Mouse (Mus musculus) CH12.LX (cell line): Measurements from ENCODE around the gene Armc5. TPM values are rescaled to one million over a fixed set of nuclear protein-coding genes. Genes with fewer than 3 reads are reported as not detected.

Experiments
- DNase-seq: peaks from one replicate; pipeline ENCODE4 v3.0.0-alpha.2; 2013; ENCODE audit errors: extremely low read depth
- H3K27ac ChIP-seq: 2 replicates; pipeline ENCODE4 v1.5.1; 2012; ENCODE audit warnings: low read depth, mild to moderate bottlenecking, control low read depth, moderate library complexity; ENCODE audit not compliant: insufficient read depth
- H3K27me3 ChIP-seq: replicated peaks from 2 replicates; pipeline ENCODE3; 2012; ENCODE audit warnings: inconsistent platforms
- H3K36me3 ChIP-seq, 2 experiments: replicated peaks in 1 of 2; 2 replicates each; pipeline versions ENCODE3 to v1.6.1; 2012; ENCODE audit warnings: inconsistent platforms in 1 of 2, low read length in 1 of 2, mild to moderate bottlenecking in 1 of 2, mixed read lengths in 1 of 2, moderate library complexity in 1 of 2; ENCODE audit not compliant: control insufficient read depth in 1 of 2, insufficient read depth in 1 of 2
- H3K4me1 ChIP-seq, 2 experiments: 2 replicates each; pipeline ENCODE4 v1.6.1; 2012; ENCODE audit warnings: inconsistent platforms in 1 of 2, moderate library complexity in 1 of 2; ENCODE audit not compliant: insufficient read depth in 2 of 2, control insufficient read depth in 1 of 2
- H3K4me2 ChIP-seq: 2 replicates; pipeline ENCODE4 v1.6.1; 2012; ENCODE audit warnings: low read depth, mild to moderate bottlenecking, control low read depth; ENCODE audit not compliant: poor library complexity, insufficient read depth, severe bottlenecking
- H3K4me3 ChIP-seq, 3 experiments: fragments of 150-350 bp in 1 of 3; sonication (generic) in 1 of 3; replicated peaks in 1 of 3; 2 replicates each; pipeline versions ENCODE3 to v1.5.1; 2011 to 2012; ENCODE audit warnings: low read depth in 2 of 3, low read length in 2 of 3, mild to moderate bottlenecking in 2 of 3, moderate library complexity in 2 of 3, control low read depth in 1 of 3, improper control_type of control experiment in 1 of 3, inconsistent platforms in 1 of 3, mixed read lengths in 1 of 3; ENCODE audit not compliant: poor library complexity in 1 of 3
- H3K79me2 ChIP-seq: replicated peaks from 2 replicates; pipeline ENCODE4 v1.6.1; 2012; ENCODE audit warnings: mild to moderate bottlenecking, moderate library complexity; ENCODE audit not compliant: control insufficient read depth, poor library complexity, insufficient read depth, severe bottlenecking; ENCODE audit errors: extremely low read depth
- H3K9ac ChIP-seq: 2 replicates; pipeline ENCODE4 v1.6.1; 2012; ENCODE audit warnings: low read depth, mild to moderate bottlenecking, control low read depth, moderate library complexity; ENCODE audit not compliant: insufficient read depth
- H3K9me3 ChIP-seq: replicated peaks from 2 replicates; pipeline ENCODE3; 2012; ENCODE audit warnings: low read length, inconsistent platforms, mixed read lengths
- BHLHE40 ChIP-seq: IDR thresholded peaks from 2 replicates; pipeline ENCODE4 v1.6.1; 2011; ENCODE audit warnings: mild to moderate bottlenecking, low read depth, low read length, improper control_type of control experiment
- CHD2 ChIP-seq: IDR thresholded peaks from 2 replicates; pipeline ENCODE4 v1.6.1; 2011; ENCODE audit warnings: low read length, improper control_type of control experiment
- CTCF ChIP-seq, 2 experiments: IDR thresholded peaks in 1 of 2; conservative IDR thresholded peaks in 1 of 2; 2 replicates each; pipeline ENCODE4 v1.5.1; 2011 to 2012; ENCODE audit warnings: low read depth in 2 of 2, low read length in 2 of 2, improper control_type of control experiment in 1 of 2, inconsistent platforms in 1 of 2, mild to moderate bottlenecking in 1 of 2, moderate library complexity in 1 of 2
- E2F4 ChIP-seq: IDR thresholded peaks from 2 replicates; pipeline ENCODE4 v1.6.1; 2011; ENCODE audit warnings: low read depth, low read length, improper control_type of control experiment; ENCODE audit not compliant: insufficient replicate concordance
- ELF1 ChIP-seq: IDR thresholded peaks from 2 replicates; pipeline ENCODE4 v1.6.1; 2014; ENCODE audit warnings: low read depth, mild to moderate bottlenecking, inconsistent platforms, low read length, improper control_type of control experiment
- EP300 ChIP-seq: IDR thresholded peaks from 2 replicates; pipeline ENCODE4 v1.6.1; 2011; ENCODE audit warnings: low read length, improper control_type of control experiment
- ETS1 ChIP-seq: conservative IDR thresholded peaks from 2 replicates; pipeline ENCODE4 v1.6.1; 2012; ENCODE audit warnings: low read depth, mild to moderate bottlenecking, inconsistent platforms, low read length, improper control_type of control experiment, moderate library complexity
- HCFC1 ChIP-seq: IDR thresholded peaks from 2 replicates; pipeline ENCODE4 v1.6.1; 2012; ENCODE audit warnings: low read depth, mild to moderate bottlenecking, inconsistent platforms, low read length, improper control_type of control experiment
- IRF4 ChIP-seq: IDR thresholded peaks from 2 replicates; pipeline ENCODE4 v1.6.1; 2014; ENCODE audit warnings: low read depth, mild to moderate bottlenecking, inconsistent platforms, low read length, improper control_type of control experiment
- KAT2A ChIP-seq: IDR thresholded peaks from 2 replicates; pipeline ENCODE4 v1.6.1; 2012; ENCODE audit warnings: low read length, improper control_type of control experiment, inconsistent platforms; ENCODE audit not compliant: insufficient replicate concordance
- MAFK ChIP-seq: IDR thresholded peaks from 2 replicates; pipeline ENCODE4 v1.6.1; 2011; ENCODE audit warnings: low read length, improper control_type of control experiment; ENCODE audit not compliant: insufficient replicate concordance
- MAX ChIP-seq: IDR thresholded peaks from 2 replicates; pipeline ENCODE4 v1.6.1; 2011; ENCODE audit warnings: low read length, improper control_type of control experiment
- MXI1 ChIP-seq: IDR thresholded peaks from 2 replicates; pipeline ENCODE4 v1.6.1; 2011; ENCODE audit warnings: mild to moderate bottlenecking, low read depth, low read length, improper control_type of control experiment
- MYC ChIP-seq: IDR thresholded peaks from 2 replicates; pipeline ENCODE4 v1.6.1; 2011; ENCODE audit warnings: low read depth, mild to moderate bottlenecking, improper control_type of control experiment, low read length
- NELFE ChIP-seq: IDR thresholded peaks from 2 replicates; pipeline ENCODE4 v1.6.1; 2011; ENCODE audit warnings: low read depth, low read length, improper control_type of control experiment
- NRF1 ChIP-seq: IDR thresholded peaks from 2 replicates; pipeline ENCODE4 v1.6.1; 2014; ENCODE audit warnings: low read depth, mild to moderate bottlenecking, inconsistent platforms, low read length, improper control_type of control experiment, moderate library complexity
- PAX5 ChIP-seq: IDR thresholded peaks from 2 replicates; pipeline ENCODE4 v1.6.1; 2012; ENCODE audit warnings: low read length, inconsistent platforms, mixed read lengths
- POLR2AphosphoS2 ChIP-seq: IDR thresholded peaks from 2 replicates; pipeline ENCODE4 v1.6.1; 2011; ENCODE audit warnings: low read depth, low read length, improper control_type of control experiment
- RCOR1 ChIP-seq: conservative IDR thresholded peaks from 2 replicates; pipeline ENCODE4 v1.6.1; 2012; ENCODE audit warnings: low read depth, mild to moderate bottlenecking, inconsistent platforms, low read length, improper control_type of control experiment
- SMC3 ChIP-seq: IDR thresholded peaks from 2 replicates; pipeline ENCODE4 v1.6.1; 2011; ENCODE audit warnings: low read depth, low read length, improper control_type of control experiment
- TBP ChIP-seq: conservative IDR thresholded peaks from 2 replicates; pipeline ENCODE4 v1.6.1; 2011; ENCODE audit warnings: low read depth, low read length, improper control_type of control experiment
- TCF12 ChIP-seq: IDR thresholded peaks from 2 replicates; pipeline ENCODE4 v1.6.1; 2014; ENCODE audit warnings: low read depth, mild to moderate bottlenecking, inconsistent platforms, low read length, improper control_type of control experiment
- UBTF ChIP-seq: IDR thresholded peaks from 2 replicates; pipeline ENCODE4 v1.6.1; 2012; ENCODE audit warnings: low read depth, mild to moderate bottlenecking, inconsistent platforms, low read length, improper control_type of control experiment, moderate library complexity
- USF1 ChIP-seq: IDR thresholded peaks from 2 replicates; pipeline ENCODE4 v1.6.1; 2014; ENCODE audit warnings: low read depth, mild to moderate bottlenecking, inconsistent platforms, low read length, improper control_type of control experiment
- ZC3H11A ChIP-seq: IDR thresholded peaks from 2 replicates; pipeline ENCODE4 v1.6.1; 2012; ENCODE audit warnings: low read depth, mild to moderate bottlenecking, inconsistent platforms, low read length, improper control_type of control experiment
- ZKSCAN1 ChIP-seq: IDR thresholded peaks from 2 replicates; pipeline ENCODE4 v1.6.1; 2012; ENCODE audit warnings: low read depth, inconsistent platforms, low read length, improper control_type of control experiment, borderline replicate concordance
- ZMIZ1 ChIP-seq: IDR thresholded peaks from 2 replicates; pipeline ENCODE4 v1.6.1; 2012; ENCODE audit warnings: low read depth, mild to moderate bottlenecking, inconsistent platforms, low read length, improper control_type of control experiment
- dilution Hi-C: fragments of 300-500 bp; cut with MboI; formaldehyde crosslinking; loops from 2 replicates; pipeline ENCODE4 v1.14.3; 2020; ENCODE audit warnings: low sequenced_read_pairs; ENCODE audit not compliant: extremely low pct_unique_long_range_greater_than_20kb, extremely low pct_ligation_motif_present
- in situ Hi-C: fragments of 300-500 bp; cut with MboI; formaldehyde crosslinking; loops from 3 replicates; pipeline ENCODE4 v1.14.3; 2019; ENCODE audit warnings: low sequenced_read_pairs, low pct_ligation_motif_present, low pct_unique_long_range_greater_than_20kb, mixed read lengths
- polyA plus RNA-seq: library from polyadenylated mRNA; unstranded; fragments of >175 nt; gene quantifications from 2 replicates; pipeline ENCODE4 v1.2.1, GENCODE M21; 2012; ENCODE audit warnings: low read depth; ENCODE audit not compliant: insufficient read length
- total RNA-seq, 2 experiments: library from RNA; depleted of rRNA; stranded (reverse); fragments of 300-350 nt in 1 of 2; fragments of >200 nt in 1 of 2; gene quantifications; 2 replicates each; pipeline ENCODE4 v1.2.3; 2012 to 2014

The Armc5 gene
- total and polyA plus RNA-seq, 3 experiments = 5.0 to 14.4 (median 11.6) TPM

DNA sequence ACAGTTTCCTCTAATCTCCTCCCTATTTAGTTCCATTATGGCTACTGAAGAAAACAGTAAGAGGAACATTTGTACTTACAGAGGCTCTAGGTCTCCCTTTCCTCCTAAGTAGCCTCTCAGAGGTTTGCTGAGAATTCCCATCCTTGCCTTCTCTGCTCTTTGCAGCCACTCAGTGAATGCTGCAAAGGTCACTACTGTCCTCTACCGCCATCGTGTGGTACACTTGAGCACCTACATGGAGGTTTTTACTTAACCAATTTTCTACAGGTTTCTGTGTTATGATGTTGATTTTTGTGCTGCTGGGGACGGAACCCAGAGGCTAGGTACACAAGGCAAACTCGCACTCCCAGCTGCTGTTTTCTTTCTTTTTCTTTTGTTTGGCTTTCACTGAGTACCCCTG, 29.0 kb upstream of the Armc5 start:
- in situ Hi-C loops (loop anchor here (10.0 kb wide), 1 partner anchor 213 kb away; the partner anchor contains the start of gene Pycard), dilution Hi-C loops (no loop called here)
- Histone ChIP-seq H3K27me3 (peaks cover 12% of the 10 kb centered on the region), H3K4me1 (no peaks in the 10 kb centered on the region; a peak in 1 of 4 replicates), H3K36me3 (no peaks in the 10 kb centered on the region), H3K9me3 (no peaks in the 10 kb centered on the region), H3K27ac (no peak overlapping the region), H3K4me2 (no peak overlapping the region), H3K79me2 (no peaks in the 10 kb centered on the region), H3K9ac (no peak overlapping the region), H3K4me3 (no peak overlapping the region)
- peak; percentile 72 for DNase-seq
- TF ChIP-seq ELF1 = no peak
- TF ChIP-seq MAX = no peak
- no peak for TF ChIP-seq TBP
- TF ChIP-seq ZMIZ1 = no peak
- no peak for TF ChIP-seq ETS1
- TF ChIP-seq MYC = no peak
- TF ChIP-seq PAX5 = no peak
- no peak for TF ChIP-seq MAFK
- peak; percentile 80 to 97 for TF ChIP-seq CTCF (conservative IDR thresholded peaks at IDR 0.05 in 1 of 2, IDR thresholded peaks at IDR 0.05 in 1 of 2; ENCODE audit: low read depth in 2 of 2, low read length in 2 of 2)
- TF ChIP-seq EP300 = no peak
- TF ChIP-seq TCF12 = 0 out of 2 replicates have a peak, but pooled peaks have one; percentile 35
- TF ChIP-seq NELFE = peak; percentile 37; the same call in 1 of the 2 replicates
- TF ChIP-seq UBTF = no peak
- no peak for TF ChIP-seq CHD2
- TF ChIP-seq NRF1 = no peak
- no peak for TF ChIP-seq USF1
- TF ChIP-seq POLR2AphosphoS2 = no peak
- no peak for TF ChIP-seq BHLHE40
- TF ChIP-seq KAT2A = no peak
- TF ChIP-seq ZC3H11A = peak; percentile 85
- TF ChIP-seq ZKSCAN1 = no peak
- no peak for TF ChIP-seq HCFC1
- TF ChIP-seq RCOR1 = no peak
- peak; percentile 32; the same call in 1 of the 2 replicates for TF ChIP-seq IRF4
- TF ChIP-seq MXI1 = no peak
- no peak for TF ChIP-seq E2F4
- peak; percentile 97 for TF ChIP-seq SMC3
